Mouse (Mus musculus): ENCODE results near the gene Rsph3b.
A peak's percentile ranks its signal among the peaks of the same experiment; 100 is the strongest.
"Not testable (repeated sequence)": the region's sequence is repeated elsewhere in the genome, so short reads cannot be mapped to it uniquely, and the experiment has no call there.

Rsph3b gene

DNA sequence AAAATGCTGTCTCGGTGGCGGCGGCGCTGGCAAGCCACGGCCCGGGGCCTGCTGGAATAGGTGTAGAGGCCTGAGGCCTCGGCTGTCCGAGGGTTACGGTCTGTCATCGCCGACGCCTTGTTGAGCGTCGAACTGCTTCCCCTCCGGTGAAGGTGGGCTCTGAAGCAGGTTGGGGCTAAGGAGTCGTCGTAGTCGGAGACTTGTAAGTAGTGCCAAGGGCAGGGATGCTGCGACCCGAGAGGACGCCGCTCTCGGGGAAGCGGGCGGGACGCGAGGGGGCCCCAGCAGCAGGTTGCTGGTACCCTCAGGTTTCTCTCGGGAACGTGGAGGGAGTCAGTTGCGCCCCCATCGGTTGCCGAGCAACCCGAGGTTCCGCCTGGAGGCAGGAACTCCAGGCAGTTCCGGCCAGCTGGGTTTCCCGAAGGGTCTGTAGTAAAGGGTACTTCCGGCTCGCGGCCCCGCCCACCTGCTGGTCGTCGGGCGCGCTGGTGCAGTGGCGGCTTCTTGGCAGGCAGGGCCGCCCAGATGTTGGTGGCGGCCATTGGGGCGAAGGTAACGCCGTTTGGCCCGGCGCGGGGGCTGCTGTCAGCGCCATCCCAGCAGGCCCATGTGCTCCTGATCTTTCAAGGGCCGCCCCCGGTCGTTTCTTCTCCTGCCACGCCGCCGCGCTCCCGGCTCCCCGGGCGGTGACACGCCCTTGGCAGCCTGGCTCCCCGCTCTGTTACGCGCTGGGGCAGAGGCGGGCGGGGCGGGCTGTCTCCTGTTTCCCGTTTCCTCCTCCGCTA lies at the start of gene Rsph3b:
Gene Rsph3b (minus strand): TSS at position 699 of the 785 bp plus-strand sequence.
- DNase-seq (ENCODE audit: low spot score): peak; percentile 47

- not testable (repeated sequence) for DNase-seq (ENCODE audit: low spot score)
Observed at GRCm38 (mm10) chr17:6997778-6998490, 49.5 kb upstream of the Rsph3b start.

- not testable (repeated sequence) for DNase-seq (ENCODE audit: low spot score)
Observed at GRCm38 (mm10) chr17:6996826-6997225, 48.3 kb upstream of the Rsph3b start.

GRCm38 (mm10) chr17:6995504-6995903 lies 47.0 kb upstream of the Rsph3b start:
- DNase-seq (ENCODE audit: low spot score): not testable (repeated sequence)

GRCm38 (mm10) chr17:6986118-6986517 lies 37.6 kb upstream of the Rsph3b start:
- DNase-seq (ENCODE audit: low spot score): not testable (repeated sequence)

- DNase-seq (ENCODE audit: low spot score): not testable (repeated sequence)
Observed at GRCm38 (mm10) chr17:6980144-6980543, 31.7 kb upstream of the Rsph3b start.

DNA sequence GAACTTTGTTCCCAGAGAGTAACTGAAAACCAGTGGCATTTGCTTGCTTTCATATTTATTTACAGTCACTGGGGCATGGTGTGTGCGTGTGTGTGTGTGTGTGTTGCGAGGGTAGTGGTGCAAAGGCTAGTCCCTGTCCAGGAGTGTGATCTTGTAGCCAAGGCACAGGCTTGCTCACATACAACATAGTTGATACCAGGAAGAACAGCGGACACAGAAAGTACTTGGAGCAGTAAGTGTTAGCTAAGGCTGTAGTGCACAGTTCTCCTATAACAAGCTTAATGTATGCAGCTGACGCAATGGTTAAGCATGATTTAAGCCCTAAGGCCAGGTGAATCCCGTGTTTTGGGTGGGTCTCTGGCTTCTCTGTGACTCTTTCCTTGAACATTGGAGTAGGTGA lies 30.9 kb upstream of the Rsph3b start:
- DNase-seq (ENCODE audit: low spot score): not testable (repeated sequence)

DNA sequence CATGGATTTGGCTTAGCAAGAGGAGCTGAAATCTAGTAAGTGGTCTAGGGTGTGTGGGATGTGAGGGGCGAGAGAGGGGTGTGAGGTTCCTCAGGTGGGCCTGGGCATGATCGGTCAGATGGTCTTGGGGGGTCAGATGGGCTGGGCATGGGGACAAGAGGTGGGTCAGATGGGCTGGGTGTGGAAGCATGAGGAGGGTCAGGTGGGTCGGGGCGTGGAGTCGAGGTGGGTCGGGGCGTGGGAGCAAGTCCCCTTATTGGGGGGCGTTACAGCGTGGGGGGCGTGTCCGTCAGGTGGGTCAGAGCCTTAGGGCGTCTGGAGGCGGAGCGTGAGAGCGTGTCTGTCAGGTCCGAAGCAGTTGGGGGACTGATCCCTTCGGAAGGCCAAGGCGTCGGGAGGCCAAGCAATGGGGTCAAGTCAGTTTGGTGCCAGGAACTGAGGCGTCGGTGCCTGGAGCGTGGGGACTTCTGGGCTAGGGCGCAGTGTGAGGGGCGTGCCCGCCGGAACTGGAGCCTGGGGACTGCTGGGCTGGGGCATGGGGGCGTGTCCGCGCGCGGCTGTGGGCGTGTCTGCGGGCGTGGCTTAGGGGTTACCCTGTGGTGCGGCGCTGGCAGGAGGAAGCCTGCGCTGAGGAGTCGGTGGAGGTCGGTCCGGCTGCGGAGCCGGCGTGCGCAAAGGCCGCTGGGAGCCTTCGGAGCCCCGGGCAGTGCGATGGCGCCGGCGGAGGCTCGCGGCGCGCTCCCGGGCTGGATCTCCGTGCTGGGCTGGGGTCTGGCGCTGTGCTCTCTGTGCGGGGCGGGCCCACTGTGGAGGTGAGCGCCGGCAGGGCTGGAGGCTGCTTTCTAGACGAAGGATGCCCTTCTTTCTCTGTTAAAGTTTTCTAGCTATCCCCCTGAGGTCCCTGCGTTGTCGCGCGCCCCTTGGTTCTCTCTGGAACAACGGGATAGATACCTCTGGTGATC lies 30.1 kb upstream of the Rsph3b start, which contains the start of gene Gm49721:
Gene Gm49721 (plus strand): TSS at position 618 of the 962 bp plus-strand sequence.
- DNase-seq (ENCODE audit: low spot score): peak; percentile 6

- not testable (repeated sequence) for DNase-seq (ENCODE audit: low spot score)
Observed at GRCm38 (mm10) chr17:6974985-6975384, 26.5 kb upstream of the Rsph3b start.

DNA sequence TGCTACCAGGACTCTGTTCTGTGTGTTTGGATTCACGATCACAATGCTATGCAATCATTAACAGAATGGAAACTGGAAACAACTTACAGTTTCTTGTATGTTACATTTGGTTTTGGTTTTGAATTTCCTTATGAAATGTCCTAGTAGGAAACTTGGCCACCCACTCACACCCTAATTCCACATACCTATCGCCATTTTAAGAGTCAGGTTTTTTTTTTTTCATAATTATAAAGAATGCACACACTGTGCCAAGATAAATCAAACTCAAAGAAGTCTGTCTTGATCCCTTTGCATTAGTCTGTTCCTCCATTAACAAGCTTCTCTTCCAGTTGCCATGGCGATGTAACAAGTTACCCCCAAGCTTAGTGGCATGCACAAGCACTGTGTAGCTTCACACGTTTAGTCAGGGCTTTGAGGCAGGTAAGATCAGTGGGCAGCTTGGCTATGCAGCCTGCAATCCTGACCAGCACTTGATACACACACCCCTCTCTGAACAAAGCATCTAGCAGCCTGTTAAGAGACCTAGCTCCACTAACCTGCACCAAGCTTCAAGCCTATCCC lies 24.4 kb upstream of the Rsph3b start:
- not testable (repeated sequence) for DNase-seq (ENCODE audit: low spot score)

GRCm38 (mm10) chr17:6971238-6971637 lies 22.8 kb upstream of the Rsph3b start:
- not testable (repeated sequence) for DNase-seq (ENCODE audit: low spot score)

- DNase-seq (ENCODE audit: low spot score): not testable (repeated sequence)
Observed at GRCm38 (mm10) chr17:6970334-6970733, 21.9 kb upstream of the Rsph3b start, which contains the start of gene Rnaset2b. Gene Rnaset2b, plus strand, starts transcription at chr17:6970634.

DNA sequence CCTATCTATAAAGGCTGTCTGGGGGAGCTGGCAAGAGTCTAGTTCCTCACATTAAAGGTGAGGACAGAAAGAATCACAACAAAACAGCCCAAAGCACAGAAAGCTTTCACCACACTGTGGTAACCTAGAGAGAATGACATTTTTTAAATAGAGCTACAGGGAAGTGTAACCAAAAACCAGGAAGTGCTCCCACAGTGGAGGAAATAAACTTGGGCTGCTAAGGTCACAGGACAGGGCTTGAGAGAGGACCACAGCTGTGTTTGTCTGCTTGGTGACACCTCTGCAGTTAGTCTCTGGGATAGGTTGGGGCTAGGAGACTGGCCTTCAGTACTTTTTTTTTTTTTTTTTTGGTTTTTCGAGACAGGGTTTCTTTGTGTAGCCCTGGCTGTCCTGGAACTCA lies 19.2 kb upstream of the Rsph3b start:
- not testable (repeated sequence) for DNase-seq (ENCODE audit: low spot score)

GRCm38 (mm10) chr17:6965364-6965763 lies 16.9 kb upstream of the Rsph3b start:
- DNase-seq (ENCODE audit: low spot score): not testable (repeated sequence)

DNA sequence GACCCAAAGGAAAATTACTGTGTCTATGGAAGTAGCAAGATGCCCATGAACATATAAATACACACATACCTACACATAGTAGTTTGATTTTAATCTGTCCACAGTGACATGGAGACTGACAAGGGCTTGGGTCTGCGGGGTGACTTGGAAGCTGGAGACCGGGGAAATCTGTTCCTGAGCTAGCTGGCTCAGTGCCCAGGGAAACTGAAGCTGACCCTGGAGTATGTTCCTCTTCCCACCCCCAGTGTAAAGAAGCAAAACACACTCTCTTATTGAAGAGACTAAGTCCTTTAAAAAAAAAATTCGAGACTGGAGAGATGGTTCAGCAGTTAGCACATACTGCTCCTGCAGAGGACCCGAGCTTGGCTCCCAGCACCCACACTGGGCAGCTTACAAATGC lies 14.5 kb upstream of the Rsph3b start:
- DNase-seq (ENCODE audit: low spot score): not testable (repeated sequence)

GRCm38 (mm10) chr17:6962339-6962738 lies 13.9 kb upstream of the Rsph3b start:
- DNase-seq (ENCODE audit: low spot score): not testable (repeated sequence)

- DNase-seq (ENCODE audit: low spot score): not testable (repeated sequence)
Observed at GRCm38 (mm10) chr17:6961181-6962000, 12.9 kb upstream of the Rsph3b start.

GRCm38 (mm10) chr17:6960776-6961175 lies 12.3 kb upstream of the Rsph3b start, which contains the start of gene Tagap1:
Gene Tagap1, minus strand, starts transcription at chr17:6961156.
- DNase-seq (ENCODE audit: low spot score): not testable (repeated sequence)

DNA sequence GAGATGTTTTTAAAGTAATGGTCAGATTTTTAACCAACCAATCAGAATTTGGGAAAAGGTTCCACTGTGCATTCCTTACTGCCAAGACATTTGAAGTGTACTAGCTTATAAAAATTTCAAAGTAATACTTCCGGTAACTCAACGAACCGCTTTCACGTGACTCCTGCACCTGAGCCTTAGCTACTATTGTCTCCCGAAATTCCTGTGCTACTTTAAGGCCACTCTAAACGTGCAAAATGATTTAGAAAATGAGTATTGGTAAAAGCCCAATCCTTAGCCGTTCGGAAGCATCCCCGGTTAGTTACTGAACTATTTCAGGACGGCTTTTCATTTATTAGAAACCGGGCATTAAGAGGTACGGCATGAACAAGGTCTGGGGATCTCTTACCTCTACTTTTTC lies 11.9 kb upstream of the Rsph3b start:
- not testable (repeated sequence) for DNase-seq (ENCODE audit: low spot score)

DNA sequence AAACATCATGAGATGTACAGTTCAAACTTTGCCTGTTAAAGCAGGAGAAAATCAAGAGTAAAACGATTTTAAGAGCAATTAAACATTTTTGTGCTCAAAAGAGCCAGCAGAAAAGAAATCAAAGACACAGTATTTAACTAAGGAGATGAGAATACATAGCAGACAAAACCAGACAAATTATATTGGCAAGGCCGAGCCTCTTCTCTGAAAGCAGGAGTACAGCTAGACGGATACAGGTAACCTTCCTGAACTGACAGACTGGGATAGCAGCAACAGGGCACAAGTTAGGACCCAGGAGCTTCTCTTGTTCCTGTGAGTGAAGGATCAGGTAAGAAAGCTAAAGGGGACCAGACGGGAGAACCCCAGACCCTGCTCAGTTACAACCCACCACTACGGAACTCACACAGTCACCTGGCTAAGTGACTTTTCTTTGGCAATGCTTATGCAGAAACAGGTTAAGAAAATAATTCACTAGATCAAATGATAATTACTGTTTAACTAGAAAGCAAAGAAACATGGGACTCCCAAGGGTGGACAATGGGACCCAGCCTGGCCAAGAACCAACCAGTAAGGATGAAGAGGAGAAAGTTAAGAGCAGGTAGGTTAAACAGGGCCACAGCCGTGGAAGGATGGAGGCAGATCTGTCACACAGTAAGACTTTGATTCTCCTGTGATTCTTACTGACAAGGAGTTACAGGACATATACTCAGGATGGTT lies 11.2 kb upstream of the Rsph3b start:
- not testable (repeated sequence) for DNase-seq (ENCODE audit: low spot score)

Measured in c-Kit-positive CD71-positive TER-119-positive erythroid progenitor cells, embryonic 14.5 days (primary cell).